Mouse (Mus musculus) adrenal gland, postnatal 0 days (tissue): ENCODE data around the gene Noxo1. TPM values are rescaled to one million over a fixed set of nuclear protein-coding genes. Genes with fewer than 3 reads are reported as not detected.

ENCODE experiments used
- polyA plus RNA-seq: library from polyadenylated mRNA; unstranded; fragments of >200 nt; fragmentation: Nextera tagmentation; extraction: Ambion mirVana; gene quantifications from 2 replicates; pipeline ENCODE4 v1.2.1, GENCODE M21; 2015

The Noxo1 gene
- 1.6 and 2.0 TPM in 2 replicates for polyA plus RNA-seq

GRCm38 (mm10) chr17:24696011-24696697, at the start of gene Noxo1, which contains the start of gene Gfer:
Noxo1 (plus strand) TSS chr17:24696234.
Gfer (minus strand) TSS chr17:24696156.

GRCm38 (mm10) chr17:24650070-24650616, 45.9 kb upstream of the Noxo1 start, which contains the start of gene Slc9a3r2:
Slc9a3r2 (minus strand) TSS chr17:24650327.

GRCm38 (mm10) chr17:24658017-24658758, 37.8 kb upstream of the Noxo1 start, which contains the start of gene Npw:
Npw (minus strand) TSS chr17:24658457.

GRCm38 (mm10) chr17:24669545-24670245, 26.3 kb upstream of the Noxo1 start, which contains the start of gene Zfp598:
Zfp598 (plus strand) TSS chr17:24669687.

GRCm38 (mm10) chr17:24689251-24690081, 6.6 kb upstream of the Noxo1 start, which contains the start of gene Syngr3:
Syngr3 (minus strand) TSS chr17:24689955.

GRCm38 (mm10) chr17:24706982-24707800, 11.2 kb downstream of the Noxo1 start, which contains the start of gene Tbl3:
Tbl3 (minus strand) TSS chr17:24707660.

GRCm38 (mm10) chr17:24717943-24718342, 21.9 kb downstream of the Noxo1 start, which contains the start of the genes Rnf151 and Rps2:
Rnf151 (minus strand) TSS chr17:24718063.
Rps2 (plus strand) TSS chr17:24718116.

GRCm38 (mm10) chr17:24724184-24724583, 28.1 kb downstream of the Noxo1 start, which contains the start of gene Ndufb10:
Ndufb10 (minus strand) TSS chr17:24724478.

GRCm38 (mm10) chr17:24727618-24728017, 31.6 kb downstream of the Noxo1 start, which contains the start of gene Rpl3l:
Rpl3l (plus strand) TSS chr17:24727820.

GRCm38 (mm10) chr17:24736330-24737051, 40.5 kb downstream of the Noxo1 start, which contains the start of gene Msrb1:
Msrb1 (plus strand) TSS chr17:24736642.

Other genes starting within 250 kb of the Noxo1 start
- gene E4f1, start 225.9 kb upstream of the Noxo1 start, polyA plus RNA-seq, result 19.6 and 21.0 TPM in 2 replicates
- gene Pgp, start 225.8 kb upstream of the Noxo1 start, polyA plus RNA-seq, result 63.5 and 100 TPM in 2 replicates
- gene Bricd5, start 222.3 kb upstream of the Noxo1 start, polyA plus RNA-seq, result 0.18 TPM in 1 of 2 replicates, not detected in the other
- gene Mlst8, start 217.2 kb upstream of the Noxo1 start, polyA plus RNA-seq, result 9.9 and 17.7 TPM in 2 replicates
- 7.2 and 10.6 TPM in 2 replicates for gene Caskin1, start 207.6 kb upstream of the Noxo1 start, polyA plus RNA-seq
- 37.0 and 46.7 TPM in 2 replicates for gene Traf7, start 168.3 kb upstream of the Noxo1 start, polyA plus RNA-seq
- gene Rab26, start 162.0 kb upstream of the Noxo1 start, polyA plus RNA-seq, result 1.3 and 1.8 TPM in 2 replicates
- 16.5 and 20.0 TPM in 2 replicates for gene Pkd1, start 146.4 kb upstream of the Noxo1 start, polyA plus RNA-seq
- gene Tsc2, start 63.6 kb upstream of the Noxo1 start, polyA plus RNA-seq, result 20.9 and 23.8 TPM in 2 replicates
- 13.6 and 14.1 TPM in 2 replicates for gene Nthl1, start 63.6 kb upstream of the Noxo1 start, polyA plus RNA-seq
- 61.7 and 66.2 TPM in 2 replicates for gene Slc9a3r2, start 45.9 kb upstream of the Noxo1 start, polyA plus RNA-seq
- gene Npw, start 37.8 kb upstream of the Noxo1 start, polyA plus RNA-seq, result not detected in 2 replicates
- 11.8 and 14.9 TPM in 2 replicates for gene Zfp598, start 26.5 kb upstream of the Noxo1 start, polyA plus RNA-seq
- gene Syngr3, start 6.3 kb upstream of the Noxo1 start, polyA plus RNA-seq, result 14.5 and 51.8 TPM in 2 replicates
- 36.3 and 36.6 TPM in 2 replicates for gene Gfer, start 78 bp upstream of the Noxo1 start, polyA plus RNA-seq
- 21.3 and 34.2 TPM in 2 replicates for gene Tbl3, start 11.4 kb downstream of the Noxo1 start, polyA plus RNA-seq
- gene Rnf151, start 21.8 kb downstream of the Noxo1 start, polyA plus RNA-seq, result not detected in 2 replicates
- gene Rps2, start 21.9 kb downstream of the Noxo1 start, polyA plus RNA-seq, result 872 and 948 TPM in 2 replicates
- gene Ndufb10, start 28.2 kb downstream of the Noxo1 start, polyA plus RNA-seq, result 222 and 254 TPM in 2 replicates
- gene Rpl3l, start 31.6 kb downstream of the Noxo1 start, polyA plus RNA-seq, result 0.46 and 0.58 TPM in 2 replicates
- 47.7 and 55.8 TPM in 2 replicates for gene Msrb1, start 40.4 kb downstream of the Noxo1 start, polyA plus RNA-seq
- 4.2 and 12.5 TPM in 2 replicates for gene Hs3st6, start 56.8 kb downstream of the Noxo1 start, polyA plus RNA-seq
- 1.0 and 1.3 TPM in 2 replicates for gene Meiob, start 108.1 kb downstream of the Noxo1 start, polyA plus RNA-seq
- 56.0 and 73.6 TPM in 2 replicates for gene Hagh, start 143.9 kb downstream of the Noxo1 start, polyA plus RNA-seq
- 19.9 and 26.7 TPM in 2 replicates for gene Fahd1, start 154.1 kb downstream of the Noxo1 start, polyA plus RNA-seq
- 0.32 and 0.88 TPM in 2 replicates for gene Igfals, start 169.8 kb downstream of the Noxo1 start, polyA plus RNA-seq
- gene Nubp2, start 190.1 kb downstream of the Noxo1 start, polyA plus RNA-seq, result 47.2 and 66.1 TPM in 2 replicates
- gene Spsb3, start 190.4 kb downstream of the Noxo1 start, polyA plus RNA-seq, result 35.1 and 41.0 TPM in 2 replicates
- 23.7 and 39.5 TPM in 2 replicates for gene Eme2, start 198.9 kb downstream of the Noxo1 start, polyA plus RNA-seq
- 124 and 213 TPM in 2 replicates for gene Mrps34, start 198.9 kb downstream of the Noxo1 start, polyA plus RNA-seq
- gene Nme3, start 200.3 kb downstream of the Noxo1 start, polyA plus RNA-seq, result 122 and 135 TPM in 2 replicates
- 22.8 and 25.6 TPM in 2 replicates for gene Mapk8ip3, start 240.7 kb downstream of the Noxo1 start, polyA plus RNA-seq